Mouse (Mus musculus) brain, embryonic 14.5 days (tissue): ENCODE data around the gene Dgkh.
A peak's percentile ranks its signal among the peaks of the same experiment; 100 is the strongest.

Source experiments
- CTCF ChIP-seq: fragments of 200-500 bp; IDR thresholded peaks from 2 replicates; pipeline ENCODE4 v1.5.1; 2012; ENCODE audit warnings: inconsistent platforms, mild to moderate bottlenecking, moderate library complexity, borderline replicate concordance; ENCODE audit not compliant: insufficient read depth, insufficient read length; ENCODE audit errors: extremely low read depth
- POLR2A ChIP-seq: fragments of 200-500 bp; IDR thresholded peaks from 2 replicates; pipeline ENCODE4 v1.6.1; 2012; ENCODE audit warnings: mild to moderate bottlenecking, inconsistent platforms, borderline replicate concordance; ENCODE audit not compliant: poor library complexity, insufficient read depth, insufficient read length, severe bottlenecking; ENCODE audit errors: extremely low read depth

DNA sequence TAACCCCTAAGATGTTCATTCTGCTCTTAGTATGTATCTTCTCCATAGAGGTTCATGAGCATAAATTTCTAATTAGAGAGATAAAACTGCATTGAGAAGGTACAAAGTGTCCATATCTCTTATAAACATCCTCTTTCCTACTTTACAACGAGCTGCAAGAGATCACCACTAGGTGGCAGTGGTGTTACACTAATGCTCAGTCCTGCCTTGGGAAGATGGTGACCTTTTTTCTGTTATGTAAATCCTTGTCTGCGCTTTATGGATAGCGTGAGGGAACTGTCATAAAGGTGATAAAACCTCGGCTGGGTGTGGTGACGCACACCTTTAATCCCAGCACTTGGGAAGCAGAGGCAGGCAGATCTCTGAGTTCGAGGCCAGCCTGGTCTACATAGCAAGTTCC is 64.3 kb downstream of the Dgkh start:
- TF ChIP-seq POLR2A (no peak), CTCF (peak; percentile 89)
